Mouse (Mus musculus) lung, postnatal 0 days (tissue): ENCODE measurements around the gene Tex33. TPM values are rescaled to one million over a fixed set of nuclear protein-coding genes. Genes with fewer than 3 reads are reported as not detected.

Source experiments
- ATAC-seq: fragments of 200-750 bp; cut with Nextera tagmentation; 2 replicates; pipeline ENCODE4 v1.8.0; 2017; ENCODE audit warnings: moderate library complexity
- DNase-seq: peaks from one replicate; pipeline ENCODE4 v3.0.0-alpha.2; 2016; ENCODE audit warnings: low spot score
- H3K27ac ChIP-seq: fragments of 300-500 bp; sonication (generic); 2 replicates; pipeline ENCODE4 v1.5.1; 2014; ENCODE audit warnings: antibody characterized with exemption, mild to moderate bottlenecking, low read length, mixed read lengths
- H3K27me3 ChIP-seq: fragments of 300-500 bp; sonication (generic); replicated peaks from 2 replicates; pipeline ENCODE4 v1.6.1; 2014; ENCODE audit warnings: low read length, mixed read lengths; ENCODE audit not compliant: insufficient read depth
- H3K36me3 ChIP-seq: fragments of 300-500 bp; sonication (generic); 2 replicates; pipeline ENCODE4 v1.6.1; 2014; ENCODE audit warnings: low read length, mixed read lengths; ENCODE audit not compliant: insufficient read depth
- H3K4me1 ChIP-seq: fragments of 300-500 bp; sonication (generic); 2 replicates; pipeline ENCODE4 v1.6.1; 2014; ENCODE audit warnings: antibody characterized with exemption, low read depth, low read length, mixed read lengths; ENCODE audit not compliant: insufficient read depth
- H3K4me2 ChIP-seq: fragments of 300-500 bp; sonication (generic); replicated peaks from 2 replicates; pipeline ENCODE4 v1.6.1; 2014; ENCODE audit warnings: low read depth, mild to moderate bottlenecking, low read length, moderate library complexity, mixed read lengths
- H3K4me3 ChIP-seq: fragments of 300-500 bp; sonication (generic); 2 replicates; pipeline ENCODE4 v1.5.1; 2014; ENCODE audit warnings: low read depth, low read length
- H3K9ac ChIP-seq: fragments of 300-500 bp; sonication (generic); replicated peaks from 2 replicates; pipeline ENCODE4 v1.6.1; 2014; ENCODE audit warnings: low read depth, mild to moderate bottlenecking
- H3K9me3 ChIP-seq: fragments of 300-500 bp; sonication (generic); 2 replicates; pipeline ENCODE4 v1.6.1; 2016; ENCODE audit warnings: low read length, mixed read lengths
- CTCF ChIP-seq: IDR thresholded peaks from 2 replicates; pipeline ENCODE4 v1.5.1; 2016; ENCODE audit warnings: antibody characterized with exemption, mild to moderate bottlenecking
- EP300 ChIP-seq: IDR thresholded peaks from 2 replicates; pipeline ENCODE4 v1.6.1; 2016; ENCODE audit warnings: antibody characterized with exemption, mild to moderate bottlenecking, control low read depth
- WGBS: fragments of 180-500 bp; shearing (Covaris S2); extraction: QIAGEN DNeasy Blood & Tissue Kit; methylation state at CpG from one replicate; pipeline ENCODE4 v1.1.7; 2014; 5-methylcytosine and 5-hydroxymethylcytosine counted together
- polyA plus RNA-seq: library from polyadenylated mRNA; unstranded; fragments of >200 nt; fragmentation: Nextera tagmentation; extraction: Ambion mirVana; gene quantifications from 2 replicates; pipeline ENCODE4 v1.2.1, GENCODE M21; 2015

Tex33 gene
- polyA plus RNA-seq, 1 experiment from 2014 or later: not detected

DNA sequence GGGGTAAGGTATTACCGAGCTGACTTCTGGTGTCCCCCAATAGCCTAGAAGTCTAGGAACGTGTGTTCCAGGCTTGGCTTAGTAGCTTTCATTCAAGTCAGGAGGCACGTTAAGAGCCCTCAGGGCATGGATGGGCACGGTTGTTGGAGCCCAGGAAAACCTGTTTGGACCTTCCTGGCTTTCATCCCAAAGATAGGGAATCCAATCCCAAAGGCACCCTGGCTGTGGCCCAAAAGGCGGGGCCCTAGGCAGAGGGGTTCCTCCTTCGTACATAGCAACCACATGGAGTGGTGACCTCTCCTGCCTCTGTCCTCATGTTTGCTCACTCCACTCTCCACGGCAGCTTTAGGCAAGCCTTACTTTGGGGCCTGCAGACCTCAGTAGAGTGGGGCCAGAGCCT is 6.7 kb upstream of the Tex33 start:
- TF ChIP-seq CTCF: no peak
- peak; percentile 72 for TF ChIP-seq EP300
- H3K27ac ChIP-seq: peak overlapping the region; percentile 98
- peaks cover 33% of the 10 kb centered on the region for H3K4me1 ChIP-seq
- H3K4me2 ChIP-seq: peak overlapping the region; percentile 80
- H3K36me3 ChIP-seq: no peaks in the 10 kb centered on the region
- DNase-seq: peak; percentile 94
- no peaks in the 10 kb centered on the region for H3K9me3 ChIP-seq
- no peak overlapping the region for H3K4me3 ChIP-seq
- ATAC-seq: peak; percentile 56
- H3K9ac ChIP-seq: no peak overlapping the region
- no peaks in the 10 kb centered on the region for H3K27me3 ChIP-seq
- 43% methylated on average over 7 of the region's 7 CpGs for WGBS

GRCm38 (mm10) chr15:78401921-78402320 is 6.2 kb upstream of the Tex33 start:
- peak overlapping the region; percentile 98 for H3K27ac ChIP-seq
- no peak overlapping the region for H3K9ac ChIP-seq
- H3K4me2 ChIP-seq: peak overlapping the region; percentile 28
- 19% methylated on average over 4 of the region's 4 CpGs for WGBS
- DNase-seq: peak; percentile 70
- peak; percentile 4; the same call in 1 of the 2 replicates for ATAC-seq
- peaks cover 28% of the 10 kb centered on the region for H3K4me1 ChIP-seq
- H3K36me3 ChIP-seq: no peaks in the 10 kb centered on the region
- TF ChIP-seq EP300: no peak
- no peak for TF ChIP-seq CTCF
- H3K9me3 ChIP-seq: no peaks in the 10 kb centered on the region
- H3K4me3 ChIP-seq: no peak overlapping the region
- H3K27me3 ChIP-seq: no peaks in the 10 kb centered on the region

DNA sequence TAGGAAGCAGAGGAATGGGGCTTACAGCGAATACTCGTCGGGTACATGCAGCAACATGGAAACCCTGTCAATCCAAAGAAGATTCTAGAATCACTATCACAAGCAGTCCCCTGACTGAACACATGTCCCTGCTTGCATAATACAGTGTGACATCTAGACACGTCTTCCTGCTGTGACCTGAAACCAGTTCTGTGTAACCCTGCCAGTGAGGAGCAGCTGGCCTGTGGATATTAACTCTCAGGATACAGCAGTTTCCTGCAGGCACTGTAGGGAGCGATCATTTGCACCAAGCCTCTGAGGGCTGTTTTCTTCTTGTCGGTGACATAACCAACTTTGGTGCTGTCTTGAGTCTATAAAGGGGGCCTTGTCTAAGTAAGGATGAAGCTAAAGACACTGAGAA is 5.6 kb upstream of the Tex33 start:
- DNase-seq: peak; percentile 66

GRCm38 (mm10) chr15:78390855-78391254 is 4.9 kb downstream of the Tex33 start:
- no peaks in the 10 kb centered on the region for H3K36me3 ChIP-seq
- no peaks in the 10 kb centered on the region for H3K9me3 ChIP-seq
- TF ChIP-seq CTCF: no peak
- TF ChIP-seq EP300: no peak
- no peak overlapping the region for H3K4me3 ChIP-seq
- WGBS: 72% methylated on average over 3 of the region's 3 CpGs
- ATAC-seq (no peak), DNase-seq (no peak)
- H3K4me1 ChIP-seq: no peaks in the 10 kb centered on the region
- no peak overlapping the region for H3K4me2 ChIP-seq
- no peaks in the 10 kb centered on the region for H3K27me3 ChIP-seq
- H3K27ac ChIP-seq: no peak overlapping the region
- H3K9ac ChIP-seq: no peak overlapping the region

More for the DNA sequence above, 5.6 kb upstream of the Tex33 start:
- Histone ChIP-seq H3K9ac (no peak overlapping the region), H3K9me3 (no peaks in the 10 kb centered on the region), H3K4me2 (peak overlapping the region; percentile 28), H3K27ac (peak overlapping the region; percentile 98), H3K4me3 (no peak overlapping the region), H3K36me3 (no peaks in the 10 kb centered on the region), H3K4me1 (peaks cover 28% of the 10 kb centered on the region), H3K27me3 (no peaks in the 10 kb centered on the region)
- 41% methylated on average over 6 of the region's 6 CpGs for WGBS
- ATAC-seq: no peak
- TF ChIP-seq EP300: no peak
- peak; percentile 20 for TF ChIP-seq CTCF

GRCm38 (mm10) chr15:78385564-78385963 is 10.1 kb downstream of the Tex33 start:
- DNase-seq (no peak), ATAC-seq (no peak)
- H3K9ac ChIP-seq: no peak overlapping the region
- H3K9me3 ChIP-seq: no peaks in the 10 kb centered on the region
- no peak for TF ChIP-seq CTCF
- TF ChIP-seq EP300: no peak
- no peak overlapping the region for H3K4me2 ChIP-seq
- no peaks in the 10 kb centered on the region for H3K4me1 ChIP-seq
- WGBS: 90% methylated on average over 1 of the region's 1 CpGs
- no peaks in the 10 kb centered on the region for H3K36me3 ChIP-seq
- no peak overlapping the region for H3K4me3 ChIP-seq
- no peaks in the 10 kb centered on the region for H3K27me3 ChIP-seq
- H3K27ac ChIP-seq: no peak overlapping the region

GRCm38 (mm10) chr15:78384220-78385116 is 11.2 kb downstream of the Tex33 start:
- ATAC-seq: no peak
- no peak overlapping the region for H3K27ac ChIP-seq
- H3K9me3 ChIP-seq: no peaks in the 10 kb centered on the region
- H3K9ac ChIP-seq: no peak overlapping the region
- H3K27me3 ChIP-seq: no peaks in the 10 kb centered on the region
- H3K4me3 ChIP-seq: no peak overlapping the region
- H3K4me2 ChIP-seq: no peak overlapping the region
- H3K36me3 ChIP-seq: no peaks in the 10 kb centered on the region
- 51% methylated on average over 7 of the region's 7 CpGs for WGBS
- TF ChIP-seq CTCF (no peak), EP300 (no peak)
- DNase-seq: no peak
- H3K4me1 ChIP-seq: no peaks in the 10 kb centered on the region
